Mouse (Mus musculus): ENCODE data around the gene Marc2. TPM values are rescaled to one million over a fixed set of nuclear protein-coding genes. Genes with fewer than 3 reads are reported as not detected.

The Marc2 gene
- polyA plus RNA-seq (2017; shearing (Covaris generic)) = 343 TPM

DNA sequence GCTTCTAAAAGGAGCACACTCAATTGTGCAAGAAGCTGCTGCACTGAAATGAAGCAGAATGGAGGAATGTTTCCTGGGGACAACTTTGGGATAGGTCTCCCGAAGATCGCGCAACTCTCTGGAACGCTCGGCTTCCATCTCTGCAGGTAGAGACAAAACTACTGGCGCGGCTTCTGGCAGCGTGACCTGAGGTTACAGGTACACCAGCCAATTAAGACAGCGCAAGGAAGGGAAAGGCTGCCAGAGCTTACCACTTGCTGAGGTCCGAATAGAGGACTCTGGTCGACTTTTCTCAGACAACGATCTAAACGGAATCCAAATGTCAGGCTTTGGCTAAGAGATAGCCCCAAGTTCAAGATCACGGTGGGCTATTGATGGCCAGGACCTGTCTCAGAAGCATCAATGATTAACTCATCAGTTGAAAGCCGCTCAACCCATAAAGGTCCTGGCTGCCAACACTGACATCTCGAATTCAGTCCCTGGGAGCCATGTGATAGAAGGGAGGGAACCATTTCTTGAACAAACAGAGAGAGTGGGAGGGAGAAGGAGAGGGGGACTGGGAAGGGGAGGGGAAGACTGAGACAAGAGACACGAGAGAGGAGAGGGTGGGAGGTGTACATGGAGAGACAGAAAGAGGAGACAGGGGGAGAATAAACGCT, at the start of gene Marc2:
Gene Marc2, minus strand, starts transcription at position 360 of the 659 bp plus-strand sequence.

DNA sequence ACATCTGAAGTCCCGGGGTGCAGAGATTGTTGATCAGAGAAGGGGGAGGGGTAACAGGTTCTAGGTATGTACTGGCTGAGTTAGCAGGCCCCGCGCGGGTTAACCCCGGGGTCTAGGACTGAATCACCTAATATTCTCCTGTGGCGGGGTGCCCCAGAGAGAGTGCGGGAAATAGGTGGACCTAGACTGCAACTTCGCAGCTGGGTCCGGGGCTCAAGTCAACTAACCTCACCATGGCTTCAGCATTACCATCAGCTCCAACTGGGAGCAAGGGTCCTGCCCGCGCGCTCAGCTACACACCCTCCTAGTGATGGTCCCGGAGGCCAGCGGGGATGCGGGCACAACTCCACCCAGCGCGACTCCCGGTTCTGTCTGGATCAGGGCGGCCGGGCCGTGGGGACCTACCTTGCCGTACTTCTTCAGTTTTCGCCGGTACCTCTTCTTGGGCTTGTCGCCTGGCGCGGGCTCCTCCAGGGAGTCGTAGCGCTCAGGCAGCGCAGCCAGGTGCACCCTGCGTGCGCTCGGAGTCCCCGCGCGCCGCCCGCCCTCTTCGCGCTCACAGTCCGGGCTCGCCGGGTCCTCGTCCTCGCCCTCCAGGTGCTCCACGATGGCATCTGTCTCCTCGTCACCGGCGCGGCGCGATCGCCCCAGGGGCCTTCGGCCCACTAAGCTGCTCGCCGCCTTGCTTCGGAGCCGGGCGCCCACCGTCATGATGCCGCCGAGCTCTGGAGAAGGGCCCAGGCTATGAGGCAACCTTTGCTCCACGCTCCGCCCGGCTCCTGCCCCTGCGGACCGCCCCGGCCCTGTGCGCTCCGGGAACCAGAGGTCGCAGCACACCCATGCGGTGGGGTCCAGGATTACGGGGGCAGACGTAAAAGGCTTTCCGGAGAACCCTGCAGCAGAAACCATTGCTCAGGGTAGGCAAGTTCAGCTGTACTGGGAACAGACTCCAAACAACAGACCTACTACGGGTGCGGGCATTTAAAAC, 36.3 kb upstream of the Marc2 start, which contains the start of gene C130074G19Rik:
Gene C130074G19Rik, minus strand, starts transcription at position 938 of the 988 bp plus-strand sequence.

DNA sequence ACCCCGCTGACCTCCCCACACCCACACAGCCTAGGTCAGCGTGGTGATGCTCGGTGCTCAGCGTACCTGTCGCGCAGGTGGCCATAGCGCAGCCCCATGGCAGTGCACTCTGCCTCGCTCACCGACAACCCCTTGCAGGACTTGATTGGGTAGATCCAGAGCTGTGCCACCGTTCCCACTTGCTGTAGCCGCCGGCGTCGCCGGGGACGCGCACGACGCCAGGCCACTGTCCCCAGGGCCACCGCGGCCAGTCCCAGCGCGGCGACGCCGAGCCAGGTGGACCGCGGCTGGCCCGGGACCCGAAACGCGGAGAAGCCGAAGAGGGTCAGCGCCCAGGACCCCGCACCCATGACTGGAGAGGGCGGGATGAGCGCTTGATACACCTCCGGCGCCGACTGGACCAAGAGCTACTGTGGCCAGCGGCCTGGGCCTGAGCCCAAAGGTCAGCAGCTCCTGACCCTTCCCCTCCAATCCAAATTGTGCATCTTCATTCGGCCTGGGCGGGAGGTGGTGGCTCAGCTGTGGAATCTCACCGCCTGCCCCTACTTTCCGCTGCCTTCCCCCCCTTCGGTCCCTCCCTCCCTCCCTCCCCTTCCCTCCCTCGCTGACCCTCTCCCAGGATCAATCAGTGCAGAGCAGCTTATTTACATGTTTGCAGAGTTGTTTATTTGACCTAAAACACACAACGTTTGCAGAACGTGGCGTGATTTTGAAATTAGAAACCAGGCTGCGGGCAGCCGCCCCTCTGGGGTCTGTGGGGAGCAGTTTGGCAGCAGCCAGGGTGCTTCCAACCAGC, 35.3 kb downstream of the Marc2 start, which contains the start of gene Marc1:
Gene Marc1, minus strand, starts transcription at position 534 of the 796 bp plus-strand sequence.

Other genes starting within 250 kb of the Marc2 start
- gene Hlx, start 113.8 kb downstream of the Marc2 start, polyA plus RNA-seq (2017; shearing (Covaris generic)) = 0.25 TPM
- 0.29 TPM for gene Marc1, start 35.1 kb downstream of the Marc2 start, polyA plus RNA-seq (2017; shearing (Covaris generic))
- gene C130074G19Rik, start 36.8 kb upstream of the Marc2 start, polyA plus RNA-seq (2017; shearing (Covaris generic)) = not detected
- gene Mark1, start 153.1 kb upstream of the Marc2 start, polyA plus RNA-seq (2017; shearing (Covaris generic)) = not detected